Mouse (Mus musculus): ENCODE results near the gene Rad23b. TPM values are rescaled to one million over a fixed set of nuclear protein-coding genes. Genes with fewer than 3 reads are reported as not detected.

Rad23b gene
- total and polyA plus RNA-seq, 2 experiments from 2014 or later = 87.1 to 195 TPM

DNA sequence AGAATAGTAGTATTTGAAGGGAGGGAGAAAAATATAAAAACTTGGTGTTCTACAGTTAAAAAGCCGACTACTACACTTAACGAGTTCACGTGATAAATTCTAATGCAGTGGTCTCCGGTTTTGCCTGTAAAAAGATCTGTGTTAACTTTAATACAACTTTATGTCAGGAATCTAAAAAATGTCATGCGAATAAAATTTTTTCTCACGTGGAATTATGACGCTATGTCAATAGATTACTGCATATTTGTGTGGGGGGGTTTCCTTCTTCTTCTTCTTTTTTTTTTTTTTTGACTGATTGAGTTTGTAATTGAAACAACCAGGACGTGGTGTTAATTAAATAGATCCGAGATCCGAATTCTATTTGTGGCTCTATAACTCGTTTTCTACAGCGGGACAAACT lies 1.2 kb downstream of the Rad23b start:
- no peaks in the 10 kb centered on the region for H3K27me3 ChIP-seq (ENCODE audit: insufficient read depth, low read length)
- no peaks in the 10 kb centered on the region for H3K36me3 ChIP-seq (ENCODE audit: insufficient read depth, low read length)
- peak overlapping the region; percentile 88; the same call in 1 of the 2 replicates for H3K27ac ChIP-seq (ENCODE audit: low read depth, low read length)
- DNase-seq (ENCODE audit: low spot score) (no peak), ATAC-seq (ENCODE audit: low FRiP score) (no peak)
- peak overlapping the region; percentile 99 for H3K4me3 ChIP-seq (ENCODE audit: low read depth, low read length)
- WGBS = 16% methylated on average over 12 of the region's 12 CpGs
- TF ChIP-seq CTCF (IDR thresholded peaks at IDR 0.05) = no peak
- peaks cover 5% of the 10 kb centered on the region; the same call in 1 of the 2 replicates for H3K4me1 ChIP-seq (ENCODE audit: insufficient read depth, low read length)
- peak overlapping the region; percentile 61 for H3K4me2 ChIP-seq (ENCODE audit: low read depth, low read length, poor library complexity, severe bottlenecking)
- no peaks in the 10 kb centered on the region for H3K9me3 ChIP-seq (ENCODE audit: low read length)
- H3K9ac ChIP-seq (replicated peaks; ENCODE audit: low read length, poor library complexity, severe bottlenecking) = 0 out of 2 replicates have a peak overlapping the region, but pooled peaks have one; percentile 4

DNA sequence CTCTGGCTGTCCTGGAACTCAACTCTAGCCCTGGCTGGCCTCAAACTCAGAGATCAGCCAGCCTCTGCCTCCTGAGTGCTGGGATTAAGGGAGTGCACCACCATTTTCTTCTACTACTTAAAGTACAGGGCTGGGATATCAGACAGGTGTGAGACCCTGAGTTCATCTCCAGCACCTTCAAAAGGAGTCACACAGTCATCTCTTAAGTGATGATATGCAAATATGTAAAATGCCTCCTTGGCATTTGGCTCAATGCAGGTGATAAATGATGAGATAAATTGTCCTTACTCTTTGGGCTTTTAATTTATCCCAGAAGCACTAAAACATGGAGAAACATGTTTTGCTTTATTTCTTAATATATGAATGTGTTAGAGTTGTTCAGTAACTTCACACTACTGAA lies 2.0 kb downstream of the Rad23b start:
- Histone ChIP-seq H3K36me3 (ENCODE audit: insufficient read depth, low read length) (no peaks in the 10 kb centered on the region), H3K27ac (ENCODE audit: low read depth, low read length) (no peak overlapping the region), H3K27me3 (ENCODE audit: insufficient read depth, low read length) (no peaks in the 10 kb centered on the region), H3K4me1 (ENCODE audit: insufficient read depth, low read length) (peaks cover 5% of the 10 kb centered on the region; the same call in 1 of the 2 replicates), H3K4me2 (ENCODE audit: low read depth, low read length, poor library complexity, severe bottlenecking) (peak overlapping the region; percentile 61), H3K9ac (replicated peaks; ENCODE audit: low read length, poor library complexity, severe bottlenecking) (no peak overlapping the region), H3K9me3 (ENCODE audit: low read length) (no peaks in the 10 kb centered on the region), H3K4me3 (ENCODE audit: low read depth, low read length) (peak overlapping the region; percentile 5; the same call in 1 of the 2 replicates)
- ATAC-seq (ENCODE audit: low FRiP score) (no peak), DNase-seq (ENCODE audit: low spot score) (no peak)
- no peak for TF ChIP-seq CTCF (IDR thresholded peaks at IDR 0.05)

DNA sequence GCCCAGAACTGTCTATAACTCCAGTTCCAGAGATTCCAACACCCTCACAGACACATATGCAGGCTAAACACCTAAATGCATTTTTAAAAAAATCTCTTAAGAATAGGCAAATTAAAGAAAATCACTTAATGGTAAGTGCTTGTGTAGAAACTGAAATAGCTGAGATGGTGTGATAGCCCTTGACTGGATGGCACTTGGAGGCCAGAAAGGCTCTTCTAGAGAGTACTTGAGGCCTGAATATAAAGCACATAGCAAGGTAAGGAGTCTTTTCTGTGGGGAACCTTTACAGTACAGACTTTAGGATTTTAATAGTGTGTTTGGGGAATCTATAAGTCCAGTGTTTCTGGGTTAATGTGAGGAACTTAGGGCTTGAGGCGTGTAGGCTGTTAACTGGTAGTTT lies 4.2 kb downstream of the Rad23b start:
- no peak overlapping the region for H3K4me2 ChIP-seq (ENCODE audit: low read depth, low read length, poor library complexity, severe bottlenecking)
- H3K4me3 ChIP-seq (ENCODE audit: low read depth, low read length) = no peak overlapping the region
- H3K27me3 ChIP-seq (ENCODE audit: insufficient read depth, low read length) = no peaks in the 10 kb centered on the region
- peaks cover 5% of the 10 kb centered on the region; the same call in 1 of the 2 replicates for H3K4me1 ChIP-seq (ENCODE audit: insufficient read depth, low read length)
- H3K9me3 ChIP-seq (ENCODE audit: low read length) = no peaks in the 10 kb centered on the region
- TF ChIP-seq CTCF (IDR thresholded peaks at IDR 0.05) = no peak
- whole genome bisulfite sequencing = 94% methylated on average over 1 of the region's 1 CpGs
- no peak for DNase-seq (ENCODE audit: low spot score)
- H3K27ac ChIP-seq (ENCODE audit: low read depth, low read length) = no peak overlapping the region
- H3K36me3 ChIP-seq (ENCODE audit: insufficient read depth, low read length) = no peaks in the 10 kb centered on the region
- no peak overlapping the region for H3K9ac ChIP-seq (replicated peaks; ENCODE audit: low read length, poor library complexity, severe bottlenecking)
- no peak for ATAC-seq (ENCODE audit: low FRiP score)

DNA sequence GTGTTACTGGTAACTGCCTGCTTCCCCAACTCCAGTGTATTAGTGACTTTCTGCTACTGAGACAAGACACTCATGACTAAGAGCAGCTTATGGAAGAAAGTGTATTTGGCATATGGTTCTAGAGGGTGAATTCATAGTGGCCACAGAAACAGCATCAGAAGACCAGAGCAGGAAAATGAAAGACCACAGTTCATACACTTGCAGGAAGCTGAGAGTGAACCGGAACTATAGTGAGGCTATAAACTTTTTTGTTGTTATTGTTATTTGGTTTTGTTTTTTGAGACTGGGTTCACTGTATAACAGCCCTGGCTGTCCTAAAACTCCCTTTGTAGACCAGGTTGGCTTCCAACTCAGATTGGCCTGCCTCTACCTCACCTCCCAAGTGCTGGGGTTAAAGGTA lies 6.0 kb downstream of the Rad23b start:
- Histone ChIP-seq H3K4me3 (ENCODE audit: low read depth, low read length) (no peak overlapping the region), H3K9me3 (ENCODE audit: low read length) (no peaks in the 10 kb centered on the region), H3K27ac (ENCODE audit: low read depth, low read length) (no peak overlapping the region), H3K27me3 (ENCODE audit: insufficient read depth, low read length) (no peaks in the 10 kb centered on the region), H3K9ac (replicated peaks; ENCODE audit: low read length, poor library complexity, severe bottlenecking) (no peak overlapping the region), H3K4me1 (ENCODE audit: insufficient read depth, low read length) (peaks cover 5% of the 10 kb centered on the region; the same call in 1 of the 2 replicates), H3K36me3 (ENCODE audit: insufficient read depth, low read length) (no peaks in the 10 kb centered on the region), H3K4me2 (ENCODE audit: low read depth, low read length, poor library complexity, severe bottlenecking) (no peak overlapping the region)
- WGBS = 96% methylated on average over 1 of the region's 1 CpGs
- no peak for TF ChIP-seq CTCF (IDR thresholded peaks at IDR 0.05)
- no peak for DNase-seq (ENCODE audit: low spot score)
- no peak for ATAC-seq (ENCODE audit: low FRiP score)

DNA sequence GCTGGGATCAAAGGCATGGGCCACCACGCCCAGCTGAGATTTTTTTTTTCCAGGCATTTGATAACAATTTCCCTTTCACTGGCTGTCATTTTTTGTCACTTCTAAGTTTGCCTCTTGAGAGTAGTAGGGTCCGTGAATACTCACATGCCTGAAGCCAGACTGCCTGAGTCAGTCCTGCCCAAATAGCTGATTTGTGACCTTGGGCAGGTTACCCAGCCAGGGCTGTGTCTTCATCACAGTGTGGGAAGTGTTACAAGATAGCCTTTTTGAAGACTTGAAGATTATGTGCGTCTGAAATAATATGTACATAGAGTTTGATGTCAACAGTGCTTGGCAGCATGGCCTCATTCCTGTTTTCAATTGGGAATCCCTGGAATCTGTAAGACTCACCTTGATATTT lies 6.9 kb downstream of the Rad23b start:
- WGBS = 92% methylated on average over 3 of the region's 3 CpGs
- H3K27me3 ChIP-seq (ENCODE audit: insufficient read depth, low read length) = no peaks in the 10 kb centered on the region
- no peak for ATAC-seq (ENCODE audit: low FRiP score)

DNA sequence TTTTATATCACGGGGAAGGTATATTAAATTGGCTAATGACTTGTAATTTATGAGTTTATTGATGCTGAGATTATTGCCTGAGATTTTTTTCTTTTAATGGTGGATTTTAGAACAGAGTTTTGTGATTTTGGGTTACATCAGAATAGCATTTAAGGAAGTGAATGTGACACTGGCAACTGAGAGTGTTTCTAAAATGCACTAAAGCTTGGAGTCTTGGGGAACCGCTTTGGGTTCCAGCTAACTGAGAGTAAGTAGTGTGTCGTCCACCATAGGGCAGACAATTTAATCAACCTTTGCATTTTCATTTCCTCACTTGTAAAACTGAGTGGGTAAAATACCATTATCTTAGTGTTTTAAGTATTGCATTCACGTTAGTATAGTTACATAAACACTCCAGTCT lies 14.0 kb downstream of the Rad23b start:
- WGBS = 93% methylated on average over 4 of the region's 4 CpGs
- Histone ChIP-seq H3K27me3 (ENCODE audit: insufficient read depth, low read length) (no peaks in the 10 kb centered on the region), H3K4me1 (ENCODE audit: insufficient read depth, low read length) (no peaks in the 10 kb centered on the region), H3K9ac (replicated peaks; ENCODE audit: low read length, poor library complexity, severe bottlenecking) (no peak overlapping the region), H3K4me3 (ENCODE audit: low read depth, low read length) (no peak overlapping the region), H3K4me2 (ENCODE audit: low read depth, low read length, poor library complexity, severe bottlenecking) (no peak overlapping the region), H3K36me3 (ENCODE audit: insufficient read depth, low read length) (no peaks in the 10 kb centered on the region), H3K27ac (ENCODE audit: low read depth, low read length) (no peak overlapping the region), H3K9me3 (ENCODE audit: low read length) (no peaks in the 10 kb centered on the region)
- TF ChIP-seq CTCF (IDR thresholded peaks at IDR 0.05) = no peak
- no peak for ATAC-seq (ENCODE audit: low FRiP score)
- DNase-seq (ENCODE audit: low spot score) = no peak

More for the DNA sequence above, 6.9 kb downstream of the Rad23b start:
- Histone ChIP-seq H3K4me1 (ENCODE audit: insufficient read depth, low read length) (peaks cover 5% of the 10 kb centered on the region; the same call in 1 of the 2 replicates), H3K9me3 (ENCODE audit: low read length) (no peaks in the 10 kb centered on the region), H3K27ac (ENCODE audit: low read depth, low read length) (no peak overlapping the region), H3K4me2 (ENCODE audit: low read depth, low read length, poor library complexity, severe bottlenecking) (no peak overlapping the region), H3K4me3 (ENCODE audit: low read depth, low read length) (no peak overlapping the region), H3K36me3 (ENCODE audit: insufficient read depth, low read length) (no peaks in the 10 kb centered on the region), H3K9ac (replicated peaks; ENCODE audit: low read length, poor library complexity, severe bottlenecking) (no peak overlapping the region)
- no peak for DNase-seq (ENCODE audit: low spot score)
- no peak for TF ChIP-seq CTCF (IDR thresholded peaks at IDR 0.05)

All from midbrain, postnatal 0 days (tissue).